Mouse (Mus musculus): Measurements from ENCODE around the gene Gucy1a1.

- TF ChIP-seq EP300 (IDR thresholded peaks at IDR 0.05; ENCODE audit: low read depth) = no peak
- no peak for TF ChIP-seq CTCF (IDR thresholded peaks at IDR 0.05; ENCODE audit: low read depth)
Measured at GRCm38 (mm10) chr3:82118916-82119315, 26.7 kb downstream of the Gucy1a1 start.

Data from heart, postnatal 0 days (tissue).